Mouse (Mus musculus) olfactory bulb, adult 2 months (tissue): ENCODE measurements around the gene Arhgap45.

ENCODE experiments used
- CTCF ChIP-seq: fragments of 200-500 bp; IDR thresholded peaks from 2 replicates; pipeline ENCODE4 v1.5.1; 2012; ENCODE audit warnings: low read depth, mild to moderate bottlenecking, low read length, moderate library complexity; ENCODE audit not compliant: insufficient read depth
- POLR2A ChIP-seq: fragments of 200-500 bp; IDR thresholded peaks from 2 replicates; pipeline ENCODE4 v1.6.1; 2012; ENCODE audit warnings: mild to moderate bottlenecking, low read depth, low read length, moderate library complexity; ENCODE audit not compliant: insufficient read depth

- TF ChIP-seq CTCF (no peak), POLR2A (no peak)
Observed at GRCm38 (mm10) chr10:79995636-79996035, 20.8 kb upstream of the Arhgap45 start.
